ENCODE assay signal across 8 mouse cellular contexts in the genomic region with DNA sequence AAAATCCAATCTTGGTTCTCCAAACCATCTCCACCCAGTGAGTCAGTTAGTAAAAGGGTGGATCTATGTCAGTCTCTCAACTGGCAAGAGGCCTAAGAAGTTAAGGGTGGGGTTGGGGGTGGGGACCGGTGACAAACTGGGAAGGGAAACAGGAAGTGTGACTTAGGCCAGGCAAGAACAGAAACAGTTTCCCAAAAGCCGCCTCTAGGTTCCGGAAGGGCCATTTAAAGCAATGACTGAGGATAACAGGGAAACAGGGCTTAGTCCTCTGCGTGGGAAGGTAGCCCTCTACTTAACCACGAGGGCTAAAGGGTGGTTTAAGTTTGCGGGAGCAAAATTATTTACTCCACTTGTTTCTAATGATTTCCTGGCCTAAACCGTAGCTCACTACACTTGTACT. TPM values are rescaled to one million over a fixed set of nuclear protein-coding genes. Genes with fewer than 3 reads are reported as not detected.
DNase-seq lines count a peak whose midpoint lies in the region; ATAC-seq lines count a peak whose summit lies in the region.

No protein-coding gene starts in this region.

- H3K4me1 ChIP-seq in liver, embryonic 15.5 days (replicated peaks), result peaks cover 40% of the 10 kb centered on the region
- 0 out of 2 replicates have a peak, but pooled peaks cover 3% of the 10 kb centered on the region for H3K4me1 ChIP-seq in neural tube, embryonic 13.5 days (replicated peaks)

- DNase-seq in cerebellum, adult 9-11 months, result peak; percentile 12
- no peak for DNase-seq in cerebellum, postnatal 25 days
- peak; percentile 68 for DNase-seq in c-Kit-negative CD71-positive TER-119-positive erythroid progenitor cells, embryonic 14.5 days (ENCODE audit: low read depth, low spot score)
- peak; percentile 15 for DNase-seq in gastrocnemius, postnatal 10 days
- DNase-seq in induced T-regulatory cell, adult 2 months (ENCODE audit: low read depth), result peak; percentile 65
- DNase-seq in retina, postnatal 1 day, result no peak

- peak; percentile 80 for ATAC-seq in liver, embryonic 15.5 days (ENCODE audit: insufficient read depth)
- ATAC-seq in neural tube, embryonic 13.5 days (ENCODE audit: low read depth), result no peak

- H3K27ac ChIP-seq in liver, embryonic 15.5 days (replicated peaks), result peak overlapping the region; percentile 92
- H3K27ac ChIP-seq in neural tube, embryonic 13.5 days (replicated peaks), result no peak overlapping the region; the same call in 1 of the 2 replicates

- H3K9ac ChIP-seq in liver, embryonic 15.5 days, result peak overlapping the region; percentile 83
- peak overlapping the region; percentile 75; the same call in 1 of the 2 replicates for H3K9ac ChIP-seq in neural tube, embryonic 13.5 days

- peak overlapping the region; percentile 82 for H3K4me2 ChIP-seq in liver, embryonic 15.5 days
- peak overlapping the region; percentile 88 for H3K4me2 ChIP-seq in neural tube, embryonic 13.5 days

- no peaks in the 10 kb centered on the region for H3K9me3 ChIP-seq in liver, embryonic 15.5 days (replicated peaks)
- H3K9me3 ChIP-seq in neural tube, embryonic 13.5 days, result no peaks in the 10 kb centered on the region

- no peaks in the 10 kb centered on the region for H3K27me3 ChIP-seq in liver, embryonic 15.5 days
- H3K27me3 ChIP-seq in neural tube, embryonic 13.5 days, result peaks cover 11% of the 10 kb centered on the region; the same call in 1 of the 2 replicates

- peak overlapping the region; percentile 84 for H3K4me3 ChIP-seq in liver, embryonic 15.5 days (replicated peaks)
- peak overlapping the region; percentile 65 for H3K4me3 ChIP-seq in neural tube, embryonic 13.5 days

- H3K36me3 ChIP-seq in liver, embryonic 15.5 days (replicated peaks), result peaks cover 6% of the 10 kb centered on the region; the same call in 1 of the 2 replicates
- H3K36me3 ChIP-seq in neural tube, embryonic 13.5 days, result peaks cover 3% of the 10 kb centered on the region; the same call in 1 of the 2 replicates

- under 1% methylated on average over 7 of the region's 7 CpGs for WGBS in liver, embryonic 15.5 days (ENCODE audit: insufficient replicate concordance)
- WGBS in neural tube, embryonic 13.5 days, result 27% methylated on average over 7 of the region's 7 CpGs

RNA-seq across cellular contexts. Expression of a gene that starts 1.1 kb away (rescaled TPM):
- total RNA-seq in gastrocnemius, postnatal 10 days (2021), result 10 to 100 TPM; 29.0 to 39.0 TPM
- 41.2 and 41.5 TPM in 2 replicates for polyA plus RNA-seq in liver, embryonic 15.5 days (2015; fragmentation: Nextera tagmentation; extraction: Ambion mirVana)
- 16.8 and 17.1 TPM in 2 replicates for polyA plus RNA-seq in neural tube, embryonic 13.5 days (2015; fragmentation: Nextera tagmentation; extraction: Ambion mirVana)

RNA-seq across cellular contexts. Expression of a gene that starts 17.9 kb away (rescaled TPM):
- total RNA-seq in gastrocnemius, postnatal 10 days (2021), result 1 to 10 TPM; 3.9 to 7.0 TPM
- polyA plus RNA-seq in liver, embryonic 15.5 days (2015; fragmentation: Nextera tagmentation; extraction: Ambion mirVana), result 0.44 and 0.48 TPM in 2 replicates
- polyA plus RNA-seq in neural tube, embryonic 13.5 days (2015; fragmentation: Nextera tagmentation; extraction: Ambion mirVana), result 0.74 and 0.75 TPM in 2 replicates

RNA-seq across cellular contexts. Expression of a gene that starts 26.8 kb away (rescaled TPM):
- under 1 TPM; 0.23 to 0.25 TPM for total RNA-seq in gastrocnemius, postnatal 10 days (2021)
- polyA plus RNA-seq in liver, embryonic 15.5 days (2015; fragmentation: Nextera tagmentation; extraction: Ambion mirVana), result not detected in 2 replicates
- 0.81 and 1.2 TPM in 2 replicates for polyA plus RNA-seq in neural tube, embryonic 13.5 days (2015; fragmentation: Nextera tagmentation; extraction: Ambion mirVana)

Comparison
In these comparisons a context has a peak if more than half of its experiments do, and no peak if none do; other contexts are left out.
1. DNase-seq: peak in cerebellum, adult 9-11 months (single experiment), c-Kit-negative CD71-positive TER-119-positive erythroid progenitor cells, embryonic 14.5 days (single experiment), gastrocnemius, postnatal 10 days (single experiment) and induced T-regulatory cell, adult 2 months (single experiment); none in cerebellum, postnatal 25 days (0 of 2) and retina, postnatal 1 day (single experiment).